Mouse (Mus musculus) myocyte (in vitro differentiated cells): ENCODE results near the gene Apobr.
A peak's percentile ranks its signal among the peaks of the same experiment; 100 is the strongest.

Experiments used
- CEBPB ChIP-seq: IDR thresholded peaks from 2 replicates; pipeline ENCODE4 v1.6.1; 2011; ENCODE audit warnings: mild to moderate bottlenecking, moderate library complexity; ENCODE audit not compliant: poor library complexity, insufficient read depth, severe bottlenecking
- E2F4 ChIP-seq: IDR thresholded peaks from one replicate; pipeline ENCODE4 v1.6.1; 2011; ENCODE audit warnings: mild to moderate bottlenecking, control low read depth, moderate library complexity; ENCODE audit not compliant: insufficient read depth
- MAX ChIP-seq: IDR thresholded peaks from one replicate; pipeline ENCODE4 v1.6.1; 2011; ENCODE audit warnings: low read depth, mild to moderate bottlenecking, control low read depth
- POLR2A ChIP-seq: IDR thresholded peaks from one replicate; pipeline ENCODE4 v1.6.1; 2011; ENCODE audit warnings: low read depth, mild to moderate bottlenecking, control low read depth, moderate library complexity; ENCODE audit not compliant: insufficient read length
- REST ChIP-seq: IDR thresholded peaks from one replicate; pipeline ENCODE4 v1.6.1; 2011; ENCODE audit warnings: mild to moderate bottlenecking, control low read depth, moderate library complexity; ENCODE audit not compliant: insufficient read depth, insufficient read length
- TCF3 ChIP-seq: IDR thresholded peaks from one replicate; pipeline ENCODE4 v1.6.1; 2011; ENCODE audit warnings: low read depth, control low read depth; ENCODE audit not compliant: insufficient read length

- peak; percentile 96 for TF ChIP-seq POLR2A
- no peak for TF ChIP-seq TCF3
- TF ChIP-seq E2F4, result no peak
- TF ChIP-seq MAX, result peak; percentile 78
- TF ChIP-seq CEBPB, result peak; percentile 92
- no peak for TF ChIP-seq REST
Observed at GRCm38 (mm10) chr7:126625369-126625768, 40.6 kb downstream of the Apobr start.
